Mouse (Mus musculus) fibroblast of lung, adult 2 months (primary cell): ENCODE results near the gene Gm10197.
A peak's percentile ranks its signal among the peaks of the same experiment; 100 is the strongest.

Experiments
- DNase-seq: peaks from one replicate; pipeline ENCODE4 v3.0.0-alpha.2; 2011; ENCODE audit warnings: low read depth

Gene Gm10197

DNA sequence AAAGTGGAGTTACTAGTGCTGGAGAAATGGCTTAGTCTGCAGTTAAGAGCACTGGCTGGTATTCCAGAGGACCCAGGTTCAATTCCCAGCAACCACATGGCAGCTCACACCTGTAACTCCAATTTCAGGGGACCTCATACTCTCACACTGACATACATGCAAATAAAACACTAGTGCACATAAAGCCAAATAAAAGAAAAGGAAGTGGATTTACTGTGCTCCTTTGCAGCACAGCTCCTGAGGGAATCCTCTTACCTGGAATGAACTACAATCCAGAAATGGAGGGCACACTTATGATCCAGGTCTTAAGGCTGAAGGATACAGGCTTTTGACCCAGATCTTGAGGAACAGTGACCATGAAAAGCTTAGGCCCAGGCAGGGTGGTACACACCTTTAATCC lies 22.1 kb upstream of the Gm10197 start:
- DNase-seq, result no peak

DNA sequence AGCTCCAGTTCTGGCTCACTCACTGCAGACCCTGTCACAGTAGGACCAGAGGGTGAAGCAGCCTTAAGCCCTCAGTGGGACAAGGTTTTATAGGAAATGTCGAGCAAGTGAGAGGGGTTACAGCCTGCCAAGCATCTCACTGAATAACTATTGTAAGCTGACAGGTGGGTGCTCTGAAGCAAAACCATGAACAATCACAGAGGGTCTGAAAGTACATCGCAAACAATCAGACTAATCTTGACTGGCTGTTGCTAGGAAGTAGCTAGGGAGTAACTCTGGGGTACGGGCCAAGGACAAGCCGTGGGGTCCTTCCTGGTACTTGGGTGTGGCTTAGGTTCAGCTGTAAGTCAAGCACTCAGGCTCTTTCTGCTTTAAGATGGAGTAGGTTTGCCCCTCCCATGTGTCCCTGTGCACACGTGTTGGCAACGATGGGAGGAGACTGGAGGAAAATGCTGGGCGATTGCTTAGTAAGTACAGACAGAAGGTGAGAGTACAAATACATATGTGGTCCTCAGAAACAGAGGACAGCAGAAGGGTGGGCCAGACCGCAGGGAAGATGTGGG lies 21.3 kb upstream of the Gm10197 start:
- DNase-seq, result no peak

DNA sequence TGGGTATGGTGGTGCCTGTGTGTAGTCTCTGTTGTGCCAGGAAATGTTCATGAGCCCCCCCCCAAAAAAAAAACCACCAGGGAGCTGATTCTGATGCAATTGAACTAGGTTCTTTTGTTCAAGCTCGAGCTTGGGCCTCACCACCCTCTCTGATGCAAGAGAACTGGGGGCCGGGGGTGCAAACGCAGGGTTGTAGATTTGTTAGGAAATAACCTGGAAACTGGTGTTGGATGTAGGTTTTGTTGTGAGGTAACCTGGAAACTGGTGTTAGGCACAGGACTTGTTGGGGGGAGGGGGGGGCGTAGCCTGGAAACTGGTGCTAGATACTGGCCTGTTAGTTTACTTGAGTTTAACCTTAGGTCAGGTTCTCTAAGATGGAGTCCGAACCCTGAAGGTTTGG lies 20.2 kb upstream of the Gm10197 start:
- no peak for DNase-seq

DNA sequence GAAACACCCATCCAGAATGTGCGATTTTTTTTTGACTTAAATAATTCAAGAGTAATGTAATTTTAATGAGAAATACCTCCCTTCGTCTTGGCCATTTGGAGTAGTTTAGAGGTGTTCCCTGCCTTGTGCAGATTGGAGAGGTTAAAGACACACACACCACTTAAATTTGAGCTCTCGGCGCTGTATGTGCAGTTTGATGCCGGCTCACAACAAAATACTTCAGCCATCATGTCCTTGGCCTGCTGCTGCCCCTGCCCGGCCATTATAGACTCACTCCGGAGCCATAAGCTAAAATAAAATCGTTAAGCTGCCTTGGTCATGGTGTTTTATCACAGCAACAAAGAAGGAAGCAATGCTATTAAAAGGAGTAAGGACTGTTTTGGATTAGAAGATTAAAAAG lies 19.8 kb upstream of the Gm10197 start:
- no peak for DNase-seq

DNA sequence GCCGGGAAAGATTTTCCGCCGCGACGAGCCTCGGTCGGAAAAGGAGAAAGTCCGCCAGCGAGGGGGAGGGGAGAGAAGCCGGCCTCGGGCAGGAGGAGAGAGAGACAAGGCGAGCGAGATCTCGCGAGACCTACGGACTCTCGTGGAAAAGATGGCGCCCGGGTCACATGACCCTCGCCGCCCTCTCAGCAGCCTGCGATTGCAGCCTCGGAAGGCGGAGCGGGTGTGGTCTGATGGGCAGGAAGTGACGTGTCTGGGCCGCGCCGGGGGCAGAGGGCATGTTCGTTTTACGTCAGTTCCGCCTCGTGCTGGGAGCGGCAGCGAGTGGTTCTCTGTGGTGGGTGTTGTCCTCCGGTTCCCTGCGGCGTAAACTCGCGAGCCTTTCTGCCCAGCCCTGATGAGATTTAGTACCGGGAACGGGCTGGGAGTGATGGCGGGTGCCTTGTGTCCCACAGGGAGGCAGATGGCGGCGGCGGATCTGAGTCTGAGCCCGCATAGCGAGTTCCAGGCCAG lies 19.0 kb upstream of the Gm10197 start, which contains the start of gene Smndc1:
Gene Smndc1, minus strand, starts transcription at position 84 of the 513 bp plus-strand sequence.
- DNase-seq, result peak; percentile 99

DNA sequence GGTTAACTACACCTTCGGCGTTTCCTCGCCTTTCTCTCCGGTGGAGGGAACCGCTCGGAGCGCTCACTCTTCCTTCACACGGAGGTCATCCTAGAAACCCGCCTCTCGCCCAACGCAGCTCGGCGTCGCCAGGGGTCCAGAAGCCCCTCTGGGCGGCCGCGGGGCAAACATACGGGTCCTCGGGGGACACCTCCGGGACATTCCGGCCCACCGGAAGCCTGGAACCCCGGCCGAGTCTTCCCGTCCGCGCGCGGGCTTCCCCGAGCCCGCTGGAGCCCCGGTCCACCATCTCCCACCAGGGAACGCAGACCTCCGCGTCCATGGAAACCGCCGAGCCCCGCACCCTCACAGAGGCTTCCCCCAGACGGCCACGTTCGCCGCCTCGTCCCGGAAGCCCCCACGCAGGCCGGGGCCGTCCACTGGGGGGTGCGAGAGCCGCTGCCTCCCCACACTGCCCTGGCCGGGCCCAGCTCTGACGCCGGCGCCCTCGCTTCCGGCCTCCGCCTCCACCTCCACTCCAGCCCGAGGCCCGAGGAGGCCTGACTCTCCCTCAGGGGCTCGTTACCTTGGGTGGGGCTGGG lies 18.4 kb upstream of the Gm10197 start:
- DNase-seq, result no peak

DNA sequence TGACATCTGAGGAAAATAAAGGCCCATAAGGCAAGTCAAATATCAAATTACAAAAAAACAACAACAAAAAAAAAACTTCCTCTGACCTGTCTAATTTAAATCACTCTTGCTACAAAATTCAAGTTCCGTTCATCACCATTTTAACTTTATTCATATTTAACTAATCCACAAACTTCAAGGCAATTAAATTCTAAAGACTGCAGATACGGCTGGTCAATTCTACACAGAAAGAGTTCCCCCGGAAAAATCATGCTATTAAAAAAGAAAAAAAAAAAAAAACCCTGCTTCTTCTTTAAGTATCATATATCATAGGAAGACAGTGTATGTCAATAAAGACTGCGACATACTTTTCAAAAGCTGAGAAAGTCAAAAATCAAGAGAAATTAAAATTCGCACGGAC lies 17.9 kb upstream of the Gm10197 start:
- no peak for DNase-seq

DNA sequence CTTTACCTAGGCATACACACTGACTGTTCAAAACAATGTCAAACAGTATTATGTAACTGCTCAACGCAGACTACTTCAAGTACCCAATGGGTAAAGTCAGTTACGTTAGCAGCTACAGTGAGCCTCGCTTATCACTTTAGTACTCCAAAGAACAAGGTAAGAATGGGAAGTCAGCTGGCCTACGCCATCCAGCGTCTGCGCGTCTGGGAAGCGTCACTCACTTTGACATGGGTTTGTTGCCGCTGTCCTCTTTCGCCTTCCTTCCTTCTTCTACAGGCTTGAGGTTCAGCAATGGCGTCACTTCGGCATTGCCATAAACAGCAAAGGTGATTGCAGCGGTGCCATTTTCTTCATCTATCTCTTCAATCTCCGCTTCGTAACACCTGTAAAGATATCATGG lies 11.8 kb upstream of the Gm10197 start:
- no peak for DNase-seq

DNA sequence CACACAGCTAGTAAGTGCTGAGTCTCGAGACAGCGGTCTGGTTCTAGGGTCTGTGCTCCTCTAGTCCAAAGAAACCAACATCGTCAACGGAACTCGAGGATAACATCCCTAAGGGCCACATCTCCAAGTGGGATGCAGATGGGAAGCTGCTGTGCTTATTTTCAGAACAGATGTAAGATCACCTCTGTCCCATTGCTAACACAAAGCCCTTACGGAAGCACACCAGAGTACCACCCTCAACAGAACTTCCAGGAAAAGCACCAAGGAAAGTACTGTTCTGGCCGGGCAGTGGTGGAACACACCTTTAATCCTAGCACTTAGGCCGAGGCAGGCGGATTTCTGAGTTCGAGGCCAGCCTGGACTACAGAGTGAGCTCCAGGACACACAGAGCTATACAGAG lies 6.9 kb upstream of the Gm10197 start:
- no peak for DNase-seq

DNA sequence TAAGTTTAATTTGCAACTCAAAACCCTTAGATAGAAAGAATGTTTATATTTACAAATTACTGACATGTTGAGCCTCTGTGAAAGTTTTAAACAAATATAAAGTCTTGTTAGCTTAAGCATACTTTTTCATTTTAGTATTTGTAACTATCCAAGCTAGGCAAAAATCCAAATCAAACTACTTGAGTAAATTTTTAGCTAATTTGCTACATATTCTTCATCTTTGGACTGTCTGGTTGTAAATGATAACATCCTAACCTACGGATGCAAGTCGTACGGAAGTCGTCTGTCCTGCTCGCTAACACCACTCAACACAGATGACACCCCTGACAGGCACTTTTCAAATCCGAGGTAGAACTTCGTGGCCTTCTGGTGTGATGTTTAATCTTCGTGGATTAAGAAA lies 6.1 kb upstream of the Gm10197 start:
- no peak for DNase-seq

DNA sequence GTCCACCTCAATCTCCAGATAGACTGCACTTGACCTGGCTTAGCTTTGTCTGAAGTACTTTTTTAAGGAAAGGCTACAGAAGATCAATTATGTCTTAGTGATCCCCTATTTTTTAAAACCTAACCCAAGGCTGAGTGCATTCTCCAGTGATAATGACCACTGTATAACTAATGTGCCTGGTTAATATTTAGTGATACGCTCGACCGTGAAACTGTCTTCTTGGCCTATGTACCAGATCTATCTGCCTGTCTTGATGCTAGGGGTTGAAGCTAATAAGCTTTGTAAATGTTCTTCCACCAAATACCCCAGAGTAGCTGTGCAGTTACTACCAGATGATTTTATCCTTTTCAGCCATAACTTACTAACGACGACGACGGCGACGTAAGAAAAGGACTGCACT lies 4.2 kb upstream of the Gm10197 start:
- DNase-seq, result no peak

DNA sequence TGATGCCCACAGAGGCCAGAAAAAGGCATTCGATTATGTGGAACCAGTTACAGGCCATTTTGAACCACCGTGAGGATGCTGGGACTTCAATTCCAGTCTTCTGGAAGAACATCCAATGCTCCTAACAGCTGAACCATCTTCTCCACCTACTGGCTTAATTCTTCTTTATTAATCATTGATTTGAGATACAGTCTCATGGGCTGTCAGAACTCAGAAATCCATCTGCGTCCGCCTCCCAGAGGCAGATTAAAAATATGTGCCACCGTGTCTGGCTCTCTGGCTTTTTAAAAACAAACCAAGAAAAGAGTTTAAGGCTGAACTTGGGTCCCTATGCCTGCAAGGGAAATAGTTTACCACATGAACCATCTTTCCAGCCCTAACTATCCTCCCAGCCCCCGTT lies 3.7 kb upstream of the Gm10197 start:
- DNase-seq, result no peak

DNA sequence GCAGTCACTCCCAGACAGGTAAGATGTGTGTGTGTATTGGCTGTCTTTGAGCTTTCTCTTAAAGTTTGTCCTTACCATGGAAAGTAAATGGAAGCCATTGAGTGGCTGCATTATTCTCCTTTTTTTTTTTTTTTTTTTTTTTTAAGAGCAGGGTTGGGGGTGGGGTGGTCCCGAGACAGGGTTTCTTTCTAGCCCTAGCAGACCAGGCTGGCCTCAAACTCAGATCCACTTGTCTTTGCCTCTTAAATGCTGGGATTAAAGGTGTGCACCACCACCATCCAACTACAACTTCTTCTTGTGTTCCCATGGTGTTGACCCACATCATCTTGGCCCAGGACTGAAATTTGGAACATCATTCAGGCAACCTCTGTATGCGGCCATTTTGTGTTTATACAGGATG lies 2.0 kb upstream of the Gm10197 start:
- no peak for DNase-seq

DNA sequence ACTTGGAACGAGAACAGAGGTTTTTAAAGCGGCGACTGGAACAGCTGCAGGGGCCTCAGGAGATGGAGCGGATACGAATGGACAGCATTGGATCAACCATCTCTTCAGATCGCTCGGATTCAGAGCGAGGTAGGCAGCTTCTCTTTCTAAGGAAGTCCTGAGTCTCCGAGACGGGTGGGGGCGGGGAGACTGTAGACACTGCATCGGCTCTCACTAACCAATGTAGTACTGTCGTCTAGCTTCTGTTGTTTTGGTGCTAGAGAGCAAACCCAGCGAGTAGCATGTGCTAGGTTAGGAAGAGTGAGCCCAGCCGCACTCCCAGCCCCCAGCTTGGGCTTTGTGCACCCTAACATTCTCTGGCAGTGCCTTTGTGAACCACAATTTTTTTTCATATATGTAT lies 1.3 kb downstream of the Gm10197 start:
- no peak for DNase-seq

DNA sequence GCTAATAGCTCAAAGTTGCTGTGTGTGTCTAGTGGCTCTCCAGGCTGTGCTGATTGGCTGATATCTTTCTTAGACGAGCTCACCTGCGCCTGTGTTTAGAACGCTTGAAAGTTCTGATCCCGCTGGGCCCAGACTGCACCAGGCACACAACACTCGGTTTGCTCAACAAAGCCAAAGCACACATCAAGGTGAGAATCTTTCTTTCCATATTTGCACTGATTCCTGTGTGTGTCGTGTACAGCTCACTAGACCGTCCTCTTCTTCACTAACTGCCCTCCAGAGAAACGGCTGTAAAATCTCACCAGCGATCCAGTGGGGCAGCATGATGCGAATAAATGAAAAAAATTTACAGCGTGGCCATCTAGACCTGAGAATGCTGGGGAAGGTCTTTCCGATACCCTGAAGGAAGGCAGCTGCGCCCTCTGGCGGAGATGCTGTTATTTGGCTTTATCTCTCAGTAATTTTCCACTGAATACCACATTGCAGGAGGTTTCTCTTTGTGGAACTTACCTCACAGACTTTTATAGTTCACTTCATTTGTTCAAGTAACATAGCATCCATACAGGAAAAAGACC lies 2.0 kb downstream of the Gm10197 start:
- DNase-seq, result peak; percentile 28

DNA sequence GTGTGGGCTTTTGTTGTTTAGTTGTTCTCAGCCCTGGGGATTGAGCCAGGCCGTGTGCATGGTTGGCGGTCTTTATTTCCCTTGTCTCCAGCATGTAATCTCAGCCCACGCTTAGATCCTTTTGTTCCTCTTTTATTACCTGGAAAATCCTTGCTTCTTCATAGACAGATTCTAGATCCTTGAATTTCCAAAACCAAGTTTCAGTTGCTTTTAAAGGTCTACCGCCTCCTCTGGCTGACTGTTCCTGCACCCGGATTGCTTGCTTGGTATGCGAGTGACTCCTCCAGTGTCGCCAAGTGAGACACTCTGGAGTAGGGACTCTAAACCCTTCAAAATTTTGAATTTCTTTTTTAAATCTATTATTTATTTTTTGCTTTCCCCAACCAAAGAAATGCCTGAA lies 4.7 kb downstream of the Gm10197 start:
- no peak for DNase-seq

DNA sequence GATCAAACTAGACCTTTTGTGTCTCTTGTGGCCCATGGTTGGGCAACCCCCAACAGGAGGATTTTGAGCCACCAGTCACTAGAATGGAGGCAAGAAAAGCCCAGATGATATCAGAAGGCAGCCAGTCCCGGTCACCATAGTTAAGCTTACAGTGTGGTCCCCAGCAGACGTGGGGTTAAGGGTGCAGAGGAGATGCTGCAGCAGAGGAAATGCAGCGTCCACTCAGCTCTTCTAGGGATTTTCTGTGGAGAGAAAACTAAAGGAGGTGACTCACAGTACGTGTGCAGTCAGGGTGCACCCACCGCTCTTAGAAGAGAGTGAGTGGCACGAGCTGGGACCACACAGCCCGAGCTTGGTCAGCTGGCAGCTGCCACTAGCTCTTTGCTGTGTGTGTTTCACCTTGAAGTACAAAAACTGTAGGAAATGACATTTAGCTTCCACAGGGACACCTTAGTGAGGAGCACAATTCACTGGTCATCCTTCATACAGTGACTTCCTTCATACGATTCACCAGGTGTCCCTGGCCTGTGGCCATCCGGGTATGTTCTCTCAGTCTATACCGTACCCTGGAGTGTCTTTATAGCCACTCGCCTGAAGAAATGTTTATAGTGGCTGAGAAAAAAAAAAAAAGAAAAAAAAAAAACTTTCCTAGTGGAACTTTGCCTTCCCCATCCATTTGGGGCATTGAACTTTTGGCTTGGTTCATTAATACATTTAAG lies 5.3 kb downstream of the Gm10197 start:
- DNase-seq, result no peak

DNA sequence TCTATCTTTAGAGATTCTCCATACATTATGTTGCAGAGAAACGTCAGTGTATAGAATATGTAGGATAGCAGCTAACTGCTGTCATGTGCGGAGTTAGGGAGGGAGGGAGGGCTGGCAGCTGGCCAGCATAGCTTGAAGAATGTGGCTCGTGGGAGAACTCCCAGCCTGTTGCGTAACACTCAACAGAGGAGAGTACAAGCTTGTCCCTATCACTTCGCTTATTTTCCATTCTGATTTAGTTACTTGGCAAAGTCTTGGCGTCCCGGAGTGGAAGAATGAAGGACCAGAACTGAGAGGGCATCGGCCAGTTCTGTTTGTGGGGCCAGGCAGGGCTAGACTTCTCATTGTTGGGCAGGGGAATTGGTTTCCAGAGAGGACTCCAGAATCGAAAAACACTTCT lies 6.6 kb downstream of the Gm10197 start:
- DNase-seq, result peak; percentile 59

DNA sequence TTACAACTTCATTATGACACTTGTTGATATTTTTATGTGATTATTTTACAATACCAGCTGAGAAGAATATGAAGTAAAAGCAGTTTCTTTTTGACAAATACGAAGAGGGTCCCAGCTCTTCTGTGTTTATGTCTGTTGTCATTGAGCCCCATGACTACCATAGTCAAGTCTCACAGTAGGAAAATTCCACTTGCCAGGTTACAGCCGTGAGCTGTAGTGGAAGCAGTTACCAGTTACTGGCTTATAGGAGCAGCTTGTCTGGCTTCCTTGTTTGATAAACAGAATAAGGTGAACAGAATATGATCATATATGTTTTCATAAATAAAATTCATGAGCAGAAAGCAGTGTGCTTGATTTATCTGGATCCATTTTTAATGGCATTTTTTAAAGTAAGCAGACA lies 7.0 kb downstream of the Gm10197 start:
- no peak for DNase-seq

DNA sequence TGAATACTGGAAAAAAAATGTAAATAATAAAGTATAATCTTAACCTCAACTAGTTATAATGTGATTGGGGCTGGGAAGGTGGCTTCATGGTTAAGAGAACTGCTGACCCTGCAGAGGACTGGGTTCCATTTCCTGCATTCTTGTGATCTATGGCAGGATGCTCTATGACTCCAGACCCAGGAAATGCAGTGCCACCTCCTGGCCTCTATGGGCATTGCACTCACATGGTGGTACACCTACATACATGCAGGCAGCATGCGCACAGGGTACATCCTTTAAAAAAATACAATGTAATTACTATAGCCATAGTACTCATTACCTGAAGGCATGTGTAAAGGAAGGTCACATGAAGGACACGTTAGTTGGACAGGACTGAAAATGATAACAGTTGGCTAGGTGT lies 8.6 kb downstream of the Gm10197 start:
- DNase-seq, result no peak

DNA sequence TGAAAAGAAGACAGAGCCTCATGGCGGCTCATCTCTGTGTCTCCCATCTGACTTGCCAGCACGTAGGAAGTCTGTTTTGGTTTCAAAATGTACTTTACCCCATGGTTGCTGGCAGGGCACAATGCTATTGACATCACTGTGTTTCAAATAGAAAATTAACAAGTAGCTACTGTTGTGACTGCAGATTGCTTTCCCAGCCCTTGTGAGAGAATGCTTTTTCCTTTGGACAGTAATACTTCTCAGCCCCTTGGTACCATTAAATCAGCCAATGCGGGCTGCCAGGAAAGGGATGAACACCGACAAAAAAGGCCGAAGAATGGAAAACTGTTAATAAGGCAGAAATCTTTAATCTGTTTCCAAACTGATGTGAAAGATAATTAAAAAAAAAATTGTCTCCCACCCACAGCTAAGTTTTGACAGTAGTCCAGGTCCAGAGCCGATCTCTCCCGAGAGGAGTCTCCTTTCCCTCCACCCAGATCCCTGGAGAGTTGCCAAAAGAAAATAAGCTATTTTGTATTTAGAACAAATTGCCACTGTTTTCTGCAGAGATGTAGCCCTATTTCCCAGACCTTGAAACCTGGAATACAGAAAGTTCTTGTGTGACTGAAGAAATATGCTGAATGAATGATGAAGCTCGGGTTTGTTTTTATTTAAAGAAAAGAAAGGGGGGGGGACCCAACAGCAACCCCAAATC lies 11.2 kb downstream of the Gm10197 start:
- peak; percentile 25 for DNase-seq

DNA sequence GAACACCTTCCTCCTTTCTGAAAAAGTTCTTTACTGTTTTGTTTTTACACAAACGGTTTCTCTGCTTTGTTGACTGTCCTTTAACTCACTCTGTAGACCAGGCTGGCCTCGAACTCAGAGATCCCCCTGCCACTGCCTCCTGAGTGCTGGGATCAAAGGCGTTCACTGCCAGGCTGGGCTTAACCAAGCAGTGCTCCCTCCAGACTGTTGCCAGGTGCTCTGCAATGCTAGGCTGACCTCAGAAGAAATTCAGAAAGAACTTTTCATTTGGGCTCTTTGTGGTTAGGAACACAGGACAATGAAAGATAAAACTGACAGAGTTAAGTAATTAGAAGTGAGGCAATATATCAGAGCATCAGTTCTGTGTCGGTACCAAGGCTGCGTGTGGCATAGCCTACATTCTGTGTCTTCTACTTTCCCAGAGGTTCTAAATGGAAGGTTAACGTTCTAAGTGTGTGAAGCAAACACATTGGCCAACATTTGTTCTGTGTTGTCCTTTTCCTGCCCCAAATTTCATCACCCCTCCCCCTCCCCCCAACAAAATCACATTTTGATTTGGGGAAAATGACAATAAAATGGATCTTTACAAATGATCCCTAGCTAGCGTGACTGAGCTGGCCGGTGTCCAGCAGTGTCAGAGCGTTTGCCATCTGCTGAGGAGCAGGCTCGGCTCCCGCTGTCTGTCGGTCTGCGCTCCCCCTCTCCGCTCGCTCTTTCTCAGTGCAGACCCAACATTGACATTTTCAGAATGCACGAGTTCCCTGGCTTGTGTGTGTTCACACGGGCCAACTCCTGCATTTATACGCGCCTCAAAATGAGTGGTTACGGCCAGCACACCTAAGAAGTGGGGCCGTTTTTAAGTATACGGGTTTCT lies 12.2 kb downstream of the Gm10197 start:
- DNase-seq, result peak; percentile 15
